Mouse (Mus musculus) kidney, adult 2 months (tissue): Measurements from ENCODE around the gene Adgrg2.

Source experiments
- CTCF ChIP-seq: fragments of 200-500 bp; conservative IDR thresholded peaks from 2 replicates; pipeline ENCODE4 v1.5.1; 2011; ENCODE audit warnings: low read depth, mild to moderate bottlenecking, control low read depth, low read length, moderate library complexity, mixed read lengths; ENCODE audit not compliant: insufficient read depth, insufficient read length
- POLR2A ChIP-seq: fragments of 200-500 bp; IDR thresholded peaks from one replicate; pipeline ENCODE4 v1.6.1; 2011; ENCODE audit warnings: low read depth, low read length, control low read depth

GRCm38 (mm10) chrX:160502048-160503041, 111.9 kb downstream of the Adgrg2 start, which contains the start of gene Phka2:
- TF ChIP-seq POLR2A: no peak
- no peak for TF ChIP-seq CTCF
